Mouse (Mus musculus) neural tube, embryonic 13.5 days (tissue): ENCODE data around the gene Zfand3. TPM values are rescaled to one million over a fixed set of nuclear protein-coding genes. Genes with fewer than 3 reads are reported as not detected.

Experiments used
- ATAC-seq: fragments of 200-750 bp; cut with Nextera tagmentation; 2 replicates; pipeline ENCODE4 v1.8.0; 2017; ENCODE audit warnings: low read depth, mild to moderate bottlenecking, moderate TSS enrichment, moderate library complexity
- H3K27ac ChIP-seq: fragments of 300-500 bp; sonication (generic); replicated peaks from 2 replicates; pipeline ENCODE4 v1.5.1; 2015; ENCODE audit warnings: moderate library complexity, mild to moderate bottlenecking, inconsistent platforms
- H3K27me3 ChIP-seq: fragments of 300-500 bp; sonication (generic); 2 replicates; pipeline ENCODE4 v1.6.1; 2015; ENCODE audit warnings: mild to moderate bottlenecking, inconsistent platforms
- H3K36me3 ChIP-seq: fragments of 300-500 bp; sonication (generic); 2 replicates; pipeline ENCODE4 v1.6.1; 2015; ENCODE audit warnings: mild to moderate bottlenecking, inconsistent platforms
- H3K4me1 ChIP-seq: fragments of 300-500 bp; sonication (generic); replicated peaks from 2 replicates; pipeline ENCODE4 v1.6.1; 2015; ENCODE audit warnings: inconsistent platforms
- H3K4me2 ChIP-seq: fragments of 300-500 bp; sonication (generic); 2 replicates; pipeline ENCODE4 v1.6.1; 2015; ENCODE audit warnings: inconsistent platforms, mild to moderate bottlenecking, moderate library complexity
- H3K4me3 ChIP-seq: fragments of 300-500 bp; sonication (generic); 2 replicates; pipeline ENCODE4 v1.5.1; 2015; ENCODE audit warnings: mild to moderate bottlenecking, inconsistent platforms
- H3K9ac ChIP-seq: fragments of 300-500 bp; sonication (generic); 2 replicates; pipeline ENCODE4 v1.6.1; 2015; ENCODE audit warnings: moderate library complexity, mild to moderate bottlenecking, inconsistent platforms
- H3K9me3 ChIP-seq: fragments of 300-500 bp; sonication (generic); 2 replicates; pipeline ENCODE4 v1.6.1; 2016; ENCODE audit warnings: inconsistent platforms
- WGBS: fragments of 180-500 bp; shearing (Covaris S2); methylation state at CpG from one replicate; pipeline ENCODE4 v1.1.7; 2015; 5-methylcytosine and 5-hydroxymethylcytosine counted together
- polyA plus RNA-seq: library from polyadenylated mRNA; unstranded; fragments of >200 nt; fragmentation: Nextera tagmentation; extraction: Ambion mirVana; gene quantifications from 2 replicates; pipeline ENCODE4 v1.2.1, GENCODE M21; 2015

The Zfand3 gene
- polyA plus RNA-seq, 1 experiment from 2014 or later, result 79.3 TPM

DNA sequence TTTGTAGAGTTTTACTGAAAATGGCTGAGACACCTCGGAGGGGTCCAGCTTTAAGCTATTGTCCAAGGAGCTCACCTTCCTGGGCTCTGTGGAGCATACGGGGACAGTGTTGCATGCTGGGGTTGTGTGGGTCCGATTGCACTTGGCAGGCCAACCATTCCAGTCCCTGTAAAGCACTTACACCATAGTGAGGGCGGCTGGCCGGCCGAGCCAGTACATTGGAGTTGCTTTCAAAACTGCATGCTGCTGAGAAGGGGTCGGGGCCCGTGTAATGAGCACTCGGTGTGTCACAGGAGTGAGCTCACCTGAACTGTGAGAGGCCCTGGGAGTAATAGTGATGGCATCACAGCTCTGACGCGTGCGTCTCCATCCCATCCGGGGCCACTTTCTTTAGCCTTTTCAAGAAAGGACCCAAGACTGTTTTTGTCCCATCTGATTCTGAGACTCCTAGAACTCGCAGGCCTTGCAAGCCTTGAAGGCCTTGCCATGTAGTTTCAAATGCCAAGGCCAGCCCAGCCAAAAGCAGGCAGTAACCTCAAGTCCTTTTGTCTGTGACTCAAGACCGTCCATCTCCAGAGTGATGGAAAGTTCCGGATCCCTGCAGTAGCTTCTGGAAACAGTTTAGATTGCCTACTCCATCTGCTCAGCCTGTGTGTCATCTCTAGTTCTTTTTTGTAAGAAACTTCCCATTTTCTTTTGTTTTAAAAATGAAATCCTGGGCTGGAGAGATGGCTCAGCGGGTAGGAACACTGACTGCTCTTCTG, 200.7 kb downstream of the Zfand3 start:
- H3K9me3 ChIP-seq, result no peaks in the 10 kb centered on the region
- no peak overlapping the region for H3K4me3 ChIP-seq
- no peak overlapping the region for H3K9ac ChIP-seq
- peaks cover 69% of the 10 kb centered on the region for H3K4me1 ChIP-seq
- no peak for ATAC-seq
- 92% methylated on average over 17 of the region's 17 CpGs for WGBS
- H3K36me3 ChIP-seq, result peaks cover 23% of the 10 kb centered on the region
- H3K27ac ChIP-seq, result no peak overlapping the region
- H3K27me3 ChIP-seq, result no peaks in the 10 kb centered on the region
- no peak overlapping the region for H3K4me2 ChIP-seq

DNA sequence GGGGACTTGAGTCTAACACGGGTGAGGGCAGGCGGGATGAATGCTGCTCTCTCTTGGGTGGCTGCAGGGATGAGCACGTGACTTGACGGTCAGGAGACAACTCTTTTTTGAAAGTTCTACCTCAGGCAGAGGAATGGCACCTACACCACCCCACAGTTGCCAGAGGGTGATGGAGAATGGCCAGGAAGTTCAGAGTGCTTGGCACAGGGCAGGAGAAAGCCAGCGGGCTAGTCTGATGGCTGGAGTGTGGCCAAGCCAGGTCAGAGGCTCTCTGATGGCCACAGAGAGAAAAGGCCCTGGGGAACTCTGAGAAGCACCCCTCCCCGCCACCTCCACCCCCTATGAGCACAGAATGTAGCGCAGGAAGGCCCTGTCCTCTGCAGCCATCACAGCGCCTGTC, 205.7 kb downstream of the Zfand3 start:
- H3K27ac ChIP-seq, result no peak overlapping the region

DNA sequence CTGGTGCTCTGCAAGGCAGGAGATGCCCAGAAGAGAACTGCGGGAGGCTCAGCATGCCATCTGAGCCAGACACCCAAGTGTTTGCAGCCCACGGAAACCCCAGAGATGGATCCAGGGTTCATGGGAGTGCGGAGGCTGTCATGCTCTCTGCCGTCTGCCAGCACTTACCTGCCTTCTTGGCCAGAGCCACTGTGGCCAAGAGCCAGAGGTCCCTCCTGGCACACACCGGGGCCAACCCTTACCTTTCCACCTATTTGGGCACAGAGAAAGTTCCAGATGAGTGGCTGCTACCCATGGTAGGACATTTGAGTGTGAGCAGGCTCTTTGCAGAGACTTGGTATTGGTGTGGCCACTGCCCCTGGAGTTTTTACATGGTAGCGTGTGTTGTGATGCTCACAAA, 206.4 kb downstream of the Zfand3 start:
- ATAC-seq, result no peak
- Histone ChIP-seq H3K27ac (no peak overlapping the region), H3K9me3 (no peaks in the 10 kb centered on the region), H3K4me2 (no peak overlapping the region), H3K9ac (no peak overlapping the region), H3K36me3 (peaks cover 34% of the 10 kb centered on the region), H3K27me3 (no peaks in the 10 kb centered on the region), H3K4me1 (peaks cover 31% of the 10 kb centered on the region), H3K4me3 (no peak overlapping the region)
- WGBS, result 91% methylated on average over 6 of the region's 6 CpGs

More for the DNA sequence above, 205.7 kb downstream of the Zfand3 start:
- H3K9me3 ChIP-seq, result no peaks in the 10 kb centered on the region
- no peaks in the 10 kb centered on the region for H3K27me3 ChIP-seq
- 95% methylated on average over 8 of the region's 8 CpGs for WGBS
- no peak overlapping the region for H3K4me3 ChIP-seq
- H3K4me1 ChIP-seq, result peaks cover 35% of the 10 kb centered on the region
- H3K4me2 ChIP-seq, result no peak overlapping the region
- H3K36me3 ChIP-seq, result peaks cover 34% of the 10 kb centered on the region
- no peak for ATAC-seq
- no peak overlapping the region for H3K9ac ChIP-seq

DNA sequence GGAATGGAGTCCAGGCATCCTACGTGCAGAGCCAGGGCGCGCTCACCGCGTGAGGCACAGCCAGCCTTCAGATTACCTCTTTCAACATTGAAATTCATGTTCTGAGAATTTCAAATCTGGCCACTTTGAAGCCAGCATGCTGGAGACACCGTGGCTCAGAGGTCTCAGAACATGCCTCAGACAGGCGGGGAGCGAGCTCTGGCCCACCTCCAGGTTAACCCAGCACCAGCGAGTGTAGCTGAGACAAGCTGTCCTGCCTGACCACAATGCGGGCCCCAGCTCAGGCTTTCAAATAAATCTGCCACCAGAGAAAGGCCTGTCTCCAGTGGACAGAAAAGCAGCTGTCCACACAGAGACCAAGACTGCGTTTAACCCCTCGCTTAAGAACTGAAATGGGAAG, 208.1 kb downstream of the Zfand3 start:
- Histone ChIP-seq H3K36me3 (peaks cover 34% of the 10 kb centered on the region), H3K4me1 (peaks cover 25% of the 10 kb centered on the region), H3K4me2 (no peak overlapping the region), H3K27ac (peak overlapping the region; percentile 54), H3K27me3 (no peaks in the 10 kb centered on the region), H3K9ac (no peak overlapping the region), H3K4me3 (no peak overlapping the region), H3K9me3 (no peaks in the 10 kb centered on the region)
- no peak for ATAC-seq
- WGBS, result 57% methylated on average over 12 of the region's 12 CpGs

DNA sequence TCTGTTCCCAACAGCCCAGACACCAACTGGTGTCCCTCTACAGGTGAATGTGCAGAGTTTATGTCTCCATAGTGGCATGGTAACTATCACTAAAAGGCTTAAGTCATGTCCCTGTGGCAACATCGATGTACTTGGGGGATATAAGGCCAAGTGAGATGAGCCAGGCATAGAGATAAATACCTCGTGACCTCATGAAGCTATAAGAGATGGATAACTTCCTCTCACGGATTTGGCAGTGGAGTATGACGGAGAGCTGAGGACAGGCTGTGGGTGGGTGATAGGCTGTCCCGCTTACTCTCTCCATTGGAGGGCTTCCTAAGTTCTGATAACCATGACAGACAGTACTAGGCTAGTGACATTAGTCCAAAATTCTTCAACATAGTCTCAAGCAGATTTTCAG, 208.8 kb downstream of the Zfand3 start:
- Histone ChIP-seq H3K9me3 (no peaks in the 10 kb centered on the region), H3K4me2 (no peak overlapping the region), H3K4me1 (peaks cover 25% of the 10 kb centered on the region), H3K27me3 (no peaks in the 10 kb centered on the region), H3K36me3 (peaks cover 35% of the 10 kb centered on the region), H3K27ac (no peak overlapping the region), H3K4me3 (no peak overlapping the region), H3K9ac (no peak overlapping the region)
- 95% methylated on average over 5 of the region's 5 CpGs for WGBS
- no peak for ATAC-seq

DNA sequence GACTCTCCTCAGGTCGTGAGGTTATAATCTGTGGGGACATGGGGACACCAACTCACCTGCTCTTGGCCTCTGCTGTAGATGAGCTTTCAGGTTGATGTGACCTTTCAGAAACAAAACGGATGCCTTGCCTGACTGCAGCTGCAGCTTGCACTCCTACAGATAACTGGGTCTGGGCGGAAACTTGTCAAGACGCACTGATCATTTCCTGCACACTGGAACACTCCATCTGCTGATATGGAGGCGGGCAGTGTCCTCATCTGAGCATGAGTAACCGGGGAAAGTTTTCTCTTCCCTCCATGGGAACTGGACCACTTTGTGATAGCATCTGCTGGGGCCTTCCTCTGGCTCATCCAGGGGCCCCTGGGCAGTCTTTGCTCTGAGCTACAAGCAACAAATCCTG, 209.9 kb downstream of the Zfand3 start:
- Histone ChIP-seq H3K27ac (no peak overlapping the region), H3K4me2 (no peak overlapping the region), H3K36me3 (peaks cover 34% of the 10 kb centered on the region), H3K27me3 (no peaks in the 10 kb centered on the region), H3K9ac (no peak overlapping the region), H3K9me3 (no peaks in the 10 kb centered on the region), H3K4me3 (no peak overlapping the region), H3K4me1 (peaks cover 25% of the 10 kb centered on the region)
- WGBS, result 88% methylated on average over 6 of the region's 6 CpGs
- no peak for ATAC-seq

DNA sequence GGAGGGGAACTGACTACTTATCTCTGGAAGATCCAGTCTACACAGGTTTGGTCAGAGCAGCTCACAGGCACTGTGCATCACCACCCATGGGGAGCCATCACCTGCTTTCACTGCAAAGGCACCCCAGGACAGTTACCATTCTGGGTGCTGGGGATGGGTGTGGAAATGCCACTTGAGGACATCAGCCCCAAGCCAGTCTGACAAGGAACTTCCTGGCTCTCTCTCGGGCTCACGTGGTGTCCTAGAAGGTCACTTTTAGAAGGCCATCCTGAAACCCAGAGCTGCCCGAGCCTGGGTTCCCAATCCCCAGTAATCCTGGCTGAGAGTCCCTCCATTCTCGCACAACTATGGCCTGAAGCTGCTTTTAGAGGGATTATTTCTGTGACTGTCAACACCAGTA, 211.2 kb downstream of the Zfand3 start:
- Histone ChIP-seq H3K27ac (no peak overlapping the region), H3K4me2 (no peak overlapping the region), H3K4me1 (peaks cover 25% of the 10 kb centered on the region), H3K9ac (no peak overlapping the region), H3K27me3 (no peaks in the 10 kb centered on the region), H3K4me3 (no peak overlapping the region), H3K36me3 (peaks cover 27% of the 10 kb centered on the region), H3K9me3 (no peaks in the 10 kb centered on the region)
- no peak for ATAC-seq
- 81% methylated on average over 4 of the region's 4 CpGs for WGBS

DNA sequence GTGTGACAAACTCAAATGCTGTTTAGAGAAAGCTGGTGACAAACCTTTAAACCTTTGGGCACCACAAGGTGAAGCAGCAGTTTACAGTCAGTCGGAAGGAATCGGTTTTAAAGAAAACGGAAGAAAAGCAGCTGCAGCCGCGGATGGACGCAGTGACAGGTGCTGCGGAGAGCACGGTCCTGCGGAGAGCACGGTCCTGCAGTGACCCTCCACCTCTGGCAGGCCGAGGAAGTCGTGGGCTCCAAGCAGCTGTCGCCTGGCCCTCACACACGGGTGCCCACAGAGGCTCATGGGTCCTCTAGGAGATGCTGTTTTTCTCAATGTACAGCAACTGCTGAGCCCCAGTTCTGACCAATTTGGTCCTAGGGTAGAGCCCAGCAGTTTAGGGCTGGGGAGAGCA, 217.1 kb downstream of the Zfand3 start:
- no peak overlapping the region for H3K4me3 ChIP-seq
- peak overlapping the region; percentile 2; the same call in 1 of the 2 replicates for H3K9ac ChIP-seq
- no peak overlapping the region for H3K27ac ChIP-seq
- no peaks in the 10 kb centered on the region for H3K9me3 ChIP-seq
- no peaks in the 10 kb centered on the region for H3K27me3 ChIP-seq
- H3K4me2 ChIP-seq, result no peak overlapping the region
- no peak for ATAC-seq
- peaks cover 20% of the 10 kb centered on the region for H3K36me3 ChIP-seq
- H3K4me1 ChIP-seq, result peaks cover 49% of the 10 kb centered on the region
- 76% methylated on average over 14 of the region's 14 CpGs for WGBS

DNA sequence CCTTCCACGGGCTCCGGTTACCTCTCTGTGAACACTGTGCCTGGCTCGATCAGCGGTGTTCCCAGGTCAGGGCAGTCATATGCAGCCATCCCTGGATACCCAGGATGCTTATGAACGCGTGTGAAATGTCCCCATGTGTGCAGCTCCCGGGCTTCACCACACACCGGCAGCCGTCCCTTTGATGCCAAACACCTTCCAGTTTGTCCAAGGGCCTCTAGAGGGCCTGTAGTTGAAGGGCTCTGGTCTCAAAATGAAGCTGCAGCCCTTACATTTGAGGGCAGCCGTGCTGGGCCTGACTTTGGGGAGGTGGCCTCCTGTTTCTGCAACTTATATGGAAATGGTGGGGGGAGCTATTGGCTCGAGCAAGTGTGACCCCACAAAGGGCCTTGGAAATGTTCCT, 217.8 kb downstream of the Zfand3 start:
- H3K9me3 ChIP-seq, result no peaks in the 10 kb centered on the region
- H3K4me2 ChIP-seq, result no peak overlapping the region
- 68% methylated on average over 11 of the region's 11 CpGs for WGBS
- peaks cover 20% of the 10 kb centered on the region for H3K36me3 ChIP-seq
- no peak overlapping the region for H3K27ac ChIP-seq
- no peak for ATAC-seq
- no peak overlapping the region for H3K4me3 ChIP-seq
- no peaks in the 10 kb centered on the region for H3K27me3 ChIP-seq
- H3K9ac ChIP-seq, result no peak overlapping the region
- H3K4me1 ChIP-seq, result peaks cover 49% of the 10 kb centered on the region

DNA sequence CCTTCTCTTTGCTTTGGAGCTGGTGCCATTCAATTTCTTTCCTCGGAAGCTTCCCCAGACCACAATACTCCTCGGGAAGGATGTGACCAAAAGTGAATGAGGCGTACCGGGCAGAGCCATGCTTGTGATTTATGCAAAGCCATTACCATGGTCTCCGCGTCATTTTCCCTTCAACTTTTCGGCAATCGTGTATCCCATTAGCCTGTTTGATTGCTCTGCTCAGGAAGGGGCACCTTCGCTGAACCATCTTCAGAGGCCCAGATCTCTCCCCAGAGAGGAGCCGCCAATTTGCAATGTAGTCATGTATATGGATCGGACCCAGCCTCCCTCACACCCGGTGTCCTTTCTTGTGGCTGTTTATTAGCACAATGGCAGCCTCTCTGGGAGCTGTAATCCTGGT, 218.3 kb downstream of the Zfand3 start:
- no peaks in the 10 kb centered on the region for H3K9me3 ChIP-seq
- no peak overlapping the region for H3K4me3 ChIP-seq
- no peak overlapping the region for H3K9ac ChIP-seq
- ATAC-seq, result no peak
- WGBS, result 18% methylated on average over 12 of the region's 12 CpGs
- no peaks in the 10 kb centered on the region for H3K27me3 ChIP-seq
- H3K4me1 ChIP-seq, result peaks cover 49% of the 10 kb centered on the region
- no peak overlapping the region for H3K4me2 ChIP-seq
- no peak overlapping the region for H3K27ac ChIP-seq
- peaks cover 19% of the 10 kb centered on the region for H3K36me3 ChIP-seq

DNA sequence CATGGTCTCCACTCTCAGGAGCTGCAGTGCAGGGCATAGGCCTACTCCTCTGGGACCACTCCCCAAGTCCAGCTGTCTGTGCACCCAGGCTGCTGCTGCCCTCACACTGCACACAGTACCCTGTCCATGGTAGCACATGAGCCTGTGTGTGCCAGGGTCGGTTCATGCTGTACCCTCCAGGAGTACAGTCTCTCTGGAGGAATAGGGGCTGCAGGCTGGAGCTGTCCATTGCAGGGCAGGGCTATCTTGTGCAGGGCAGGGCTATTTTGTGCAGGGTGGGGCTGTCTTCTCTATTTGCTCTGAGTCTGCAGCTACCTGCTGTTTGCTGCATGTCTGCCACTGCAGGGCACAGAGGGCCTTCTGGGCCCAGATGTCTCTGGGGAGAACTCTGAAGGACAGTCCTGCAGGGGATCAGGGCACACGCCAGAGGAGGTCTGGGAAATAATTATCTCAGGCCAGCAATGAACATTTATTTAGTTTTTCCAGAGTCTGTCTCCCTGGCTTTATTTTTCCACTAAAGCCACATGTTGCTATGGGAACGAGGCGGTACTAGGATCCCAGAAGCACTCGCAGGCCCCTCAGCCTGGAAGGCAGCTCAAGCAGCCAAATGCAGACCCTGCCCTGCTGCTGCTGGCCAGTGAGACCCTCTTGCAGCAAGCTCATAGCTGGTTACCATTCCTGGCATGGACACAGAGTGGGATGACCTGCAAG, 220.7 kb downstream of the Zfand3 start:
- H3K4me3 ChIP-seq, result no peak overlapping the region
- H3K27me3 ChIP-seq, result no peaks in the 10 kb centered on the region
- WGBS, result 35% methylated on average over 5 of the region's 5 CpGs
- H3K9ac ChIP-seq, result peak overlapping the region; percentile 13; the same call in 1 of the 2 replicates
- ATAC-seq, result no peak
- no peaks in the 10 kb centered on the region for H3K36me3 ChIP-seq
- H3K4me2 ChIP-seq, result no peak overlapping the region
- no peaks in the 10 kb centered on the region for H3K9me3 ChIP-seq
- H3K27ac ChIP-seq, result no peak overlapping the region
- peaks cover 66% of the 10 kb centered on the region for H3K4me1 ChIP-seq

DNA sequence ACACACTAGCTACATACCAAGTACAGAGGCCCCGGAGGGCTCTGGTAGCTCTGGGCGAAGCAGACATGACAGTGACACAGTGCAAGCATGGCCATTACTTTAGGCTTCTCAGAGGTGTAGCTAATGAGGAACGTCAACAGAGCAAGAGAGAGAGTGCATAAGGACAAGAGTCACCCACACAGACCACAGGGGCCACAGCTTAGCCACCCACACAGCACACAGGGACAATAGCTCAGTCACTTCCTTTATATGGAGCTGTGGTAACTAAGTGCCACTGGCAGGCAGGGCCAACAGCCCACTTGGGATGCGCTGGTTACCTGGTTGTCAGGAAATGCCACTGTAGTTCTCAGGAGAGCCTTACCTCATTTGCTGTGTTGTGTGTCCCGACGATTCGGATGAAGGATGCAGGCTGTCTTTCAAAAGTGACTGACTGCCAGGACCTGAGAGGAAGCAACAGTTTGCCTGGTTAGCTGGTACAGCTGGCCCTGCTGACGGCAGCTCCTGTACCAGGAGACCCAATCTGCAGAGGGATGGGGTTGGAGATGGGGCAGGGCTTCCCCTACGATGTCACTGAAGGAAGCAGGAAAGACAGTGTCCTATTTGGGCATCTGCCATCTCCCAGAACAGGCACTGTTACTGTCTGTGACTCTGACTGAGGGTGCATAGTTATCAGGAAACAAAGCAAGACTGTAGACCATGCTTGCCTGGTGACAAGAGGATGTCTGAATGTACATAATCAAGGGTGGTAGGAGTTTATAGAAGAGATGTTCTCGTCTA, 224.1 kb downstream of the Zfand3 start:
- no peak overlapping the region for H3K27ac ChIP-seq
- no peak overlapping the region for H3K9ac ChIP-seq
- ATAC-seq, result no peak
- no peak overlapping the region for H3K4me3 ChIP-seq
- no peaks in the 10 kb centered on the region for H3K9me3 ChIP-seq
- H3K27me3 ChIP-seq, result no peaks in the 10 kb centered on the region
- 83% methylated on average over 10 of the region's 10 CpGs for WGBS
- peaks cover 62% of the 10 kb centered on the region for H3K4me1 ChIP-seq
- no peaks in the 10 kb centered on the region for H3K36me3 ChIP-seq
- no peak overlapping the region for H3K4me2 ChIP-seq
